Mouse (Mus musculus) megakaryocyte, embryonic 14.5 days (primary cell): ENCODE measurements around the gene Haus2.

Source experiments
- FLI1 ChIP-seq: IDR thresholded peaks from 2 replicates; pipeline ENCODE4 v1.6.1; 2012; ENCODE audit warnings: low read length, inconsistent platforms, mixed read lengths
- GATA1 ChIP-seq: IDR thresholded peaks from 3 replicates; pipeline ENCODE4 v1.6.1; 2012; ENCODE audit warnings: mixed read lengths, low read length, inconsistent platforms, borderline replicate concordance

DNA sequence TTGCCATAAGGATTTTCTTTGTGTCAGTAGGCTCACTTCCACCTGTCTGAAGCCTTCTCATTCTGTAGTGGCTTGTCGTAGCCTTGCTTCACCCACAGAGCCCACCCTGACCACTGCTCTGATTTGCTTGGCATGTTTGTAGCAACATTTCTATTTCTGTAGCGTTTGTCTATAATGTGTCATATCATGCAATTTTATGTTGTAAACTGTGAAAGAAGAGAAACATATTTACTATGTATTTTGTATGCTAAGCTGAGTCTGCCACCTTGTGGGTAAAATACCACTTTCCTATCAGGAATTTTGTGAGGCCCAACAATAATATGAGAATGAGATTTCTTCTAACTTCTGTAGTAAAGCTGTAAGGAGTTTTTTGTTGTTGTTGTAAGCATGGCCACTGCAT is 61.1 kb downstream of the Haus2 start:
- TF ChIP-seq GATA1, result no peak
- no peak for TF ChIP-seq FLI1
